Mouse (Mus musculus) Muller cell, postnatal 12 days (primary cell): ENCODE data around the gene Yes1.
"Not testable (repeated sequence)": the region's sequence is repeated elsewhere in the genome, so short reads cannot be mapped to it uniquely, and the experiment has no call there.

ENCODE experiments used
- DNase-seq: peaks from one replicate; pipeline ENCODE4 v3.0.0-alpha.2; 2015; ENCODE audit errors: inconsistent ontology term

The Yes1 gene

DNA sequence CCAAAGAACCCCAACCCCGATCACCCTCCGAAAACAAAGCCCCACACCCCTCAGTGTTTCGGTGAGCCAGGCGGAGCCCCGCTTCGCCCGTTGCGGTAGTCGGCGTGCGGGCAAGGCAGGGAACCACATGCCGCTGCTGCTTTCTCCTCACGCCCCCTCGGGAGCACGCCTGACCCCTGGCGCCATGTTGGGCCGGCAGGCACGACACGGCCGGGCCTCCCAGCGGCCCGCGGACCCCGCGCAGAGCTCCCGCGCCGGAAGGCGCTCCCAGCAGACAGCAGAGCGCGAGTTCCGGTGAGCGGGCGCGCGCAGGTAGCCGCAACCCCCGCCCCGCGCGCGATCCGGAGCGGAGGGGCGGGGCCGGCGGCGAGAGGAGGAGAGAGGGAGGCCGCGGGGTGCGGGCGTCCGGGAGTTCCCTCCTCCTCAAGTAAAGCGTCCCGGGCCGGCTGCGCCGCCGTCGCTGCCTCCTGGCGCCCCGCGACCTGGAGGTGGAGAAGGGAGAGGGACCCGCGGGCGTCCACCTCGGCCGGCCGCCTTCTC is at the start of gene Yes1:
Yes1 (plus strand) TSS at position 371 of the 540 bp plus-strand sequence.
- DNase-seq = peak; percentile 93

DNA sequence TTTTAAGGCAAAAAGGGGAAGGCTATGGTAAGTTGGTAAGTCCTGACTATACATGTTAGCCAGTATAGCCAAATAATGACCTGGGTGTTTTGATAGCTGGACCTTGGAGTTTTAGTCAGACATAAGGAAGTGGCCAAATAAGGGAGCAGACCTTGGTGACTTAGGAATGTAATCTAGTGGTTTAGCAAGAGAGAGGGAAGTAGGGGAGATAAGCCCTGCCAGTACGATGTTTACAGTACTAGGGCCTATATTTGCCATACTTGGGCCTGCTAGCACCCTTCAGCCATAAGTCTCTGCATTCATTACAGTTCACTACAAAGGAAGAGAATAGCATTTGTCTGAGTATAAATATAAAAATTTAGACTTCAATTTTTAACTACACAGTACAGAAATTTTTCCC is 46.3 kb upstream of the Yes1 start:
- DNase-seq = no peak

DNA sequence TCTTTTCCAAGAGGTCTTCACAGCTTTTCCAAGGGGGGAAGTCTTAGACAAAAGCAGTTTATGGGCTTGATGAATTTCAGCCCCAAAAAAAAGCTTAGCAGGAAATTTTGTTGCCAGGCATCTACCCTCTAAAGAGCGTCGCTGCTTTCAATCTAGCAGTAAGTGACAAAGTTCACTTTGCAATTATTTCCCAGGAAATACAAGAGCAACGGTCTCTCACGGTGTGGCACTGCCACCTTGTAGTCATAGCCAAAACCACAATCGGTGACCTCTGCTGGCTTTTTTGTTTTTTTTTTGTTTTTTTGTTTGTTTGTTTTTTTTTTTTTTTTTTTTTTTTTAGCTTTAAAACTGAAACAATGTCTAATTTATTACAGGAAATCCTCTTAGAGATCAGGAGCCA is 39.2 kb upstream of the Yes1 start:
- no peak for DNase-seq

DNA sequence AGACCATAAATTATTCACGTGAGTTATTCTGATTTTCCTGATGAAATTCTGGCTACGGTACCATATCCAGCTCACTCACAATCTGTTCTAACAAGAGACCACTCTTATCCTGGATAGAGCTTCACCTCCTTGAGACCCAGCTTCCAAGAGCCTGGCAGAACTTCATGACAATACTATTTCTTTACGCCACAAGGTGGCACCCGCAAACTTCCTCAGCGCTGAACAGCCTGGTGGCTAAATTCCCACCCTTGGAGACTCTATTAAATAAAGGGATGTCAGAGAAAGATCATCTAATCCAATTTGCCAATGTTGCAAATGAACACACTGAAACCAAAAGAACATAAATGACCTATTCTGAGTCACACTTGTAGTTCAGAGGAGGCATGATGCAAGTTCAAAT is 22.8 kb upstream of the Yes1 start:
- peak; percentile 30 for DNase-seq

DNA sequence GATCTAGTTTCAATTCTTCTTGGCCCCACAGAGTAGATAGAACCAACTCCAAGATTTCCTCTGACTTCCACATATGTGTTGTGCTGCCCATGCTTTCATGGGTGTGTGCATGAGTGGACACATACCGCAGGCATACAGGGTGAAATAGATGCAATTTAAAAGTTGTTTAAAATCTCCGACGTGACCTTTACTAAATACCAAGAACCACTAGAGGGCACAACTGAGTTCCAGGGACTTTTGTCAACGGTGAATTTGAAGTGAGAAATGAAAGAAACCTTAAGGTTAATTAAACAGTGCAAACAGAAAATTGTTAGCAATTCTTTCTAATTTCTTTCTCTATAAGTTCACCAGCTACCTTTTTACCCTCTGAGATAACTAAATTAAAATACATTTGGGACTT is 17.2 kb upstream of the Yes1 start:
- DNase-seq = peak; percentile 24

DNA sequence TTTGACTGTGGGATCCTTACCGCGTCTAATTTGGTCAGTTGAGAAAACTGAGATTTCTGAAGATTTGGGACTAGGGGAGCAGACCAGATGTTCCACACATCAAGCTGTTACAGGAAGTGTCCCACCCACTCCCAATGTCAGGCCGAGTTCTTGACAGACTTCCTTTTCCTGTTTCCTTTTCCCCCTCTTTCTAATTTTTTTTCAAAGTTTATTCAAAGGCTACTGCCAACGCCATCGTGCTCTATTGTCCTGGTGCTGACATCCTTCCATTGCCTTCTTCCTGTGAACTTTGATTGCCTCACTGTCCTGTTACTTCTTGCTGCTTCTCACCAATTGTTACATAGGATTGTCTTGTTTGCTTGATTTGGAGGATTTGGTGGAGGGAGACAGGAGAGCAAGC is 16.6 kb upstream of the Yes1 start:
- no peak for DNase-seq

DNA sequence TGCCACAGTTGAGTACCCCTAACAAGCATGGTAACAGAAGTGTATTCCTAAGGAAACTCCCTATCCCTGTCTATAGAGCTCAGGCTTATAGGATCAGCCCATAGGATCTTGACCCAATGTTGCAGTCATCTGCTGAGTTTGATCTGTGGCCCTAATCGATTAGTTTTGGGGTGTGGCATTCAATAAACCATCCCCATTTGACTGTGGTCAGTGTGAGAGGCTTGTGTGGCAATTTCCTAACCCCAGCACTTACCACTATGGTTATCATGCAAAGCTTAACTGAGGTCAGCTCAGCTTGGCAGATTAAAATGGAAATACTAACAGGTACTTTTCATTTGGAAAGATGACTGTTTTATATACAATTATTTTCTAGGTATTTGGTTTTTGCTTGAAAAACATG is 5.1 kb upstream of the Yes1 start:
- no peak for DNase-seq

DNA sequence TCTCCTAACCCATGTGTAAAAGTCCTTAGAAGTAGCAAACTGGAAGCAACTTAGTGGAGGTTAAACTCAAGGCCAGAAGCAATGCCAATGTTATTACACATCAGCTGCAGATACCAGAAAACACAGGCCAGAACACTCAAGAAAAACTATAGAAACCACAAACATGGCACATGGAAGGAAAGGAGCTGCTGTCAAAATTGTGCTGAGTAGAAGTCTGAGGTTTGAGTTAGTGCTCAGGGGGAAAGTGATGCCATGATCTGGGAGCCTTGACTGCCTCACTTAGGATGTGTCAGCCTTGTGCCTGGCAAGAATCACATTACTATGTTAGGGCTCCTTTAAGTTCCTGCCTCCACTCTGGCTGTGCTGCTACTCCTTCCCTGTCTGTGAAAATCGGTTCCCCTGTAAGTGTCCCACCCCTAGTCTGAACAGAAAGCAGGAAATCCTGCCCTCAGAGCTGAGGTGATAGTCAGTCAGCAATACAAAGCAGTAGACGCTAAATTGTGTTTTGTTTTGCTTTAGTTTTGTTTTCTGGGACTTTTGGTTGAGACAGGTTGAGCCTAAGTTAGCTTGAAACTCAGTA is 3.1 kb upstream of the Yes1 start:
- DNase-seq = no peak

DNA sequence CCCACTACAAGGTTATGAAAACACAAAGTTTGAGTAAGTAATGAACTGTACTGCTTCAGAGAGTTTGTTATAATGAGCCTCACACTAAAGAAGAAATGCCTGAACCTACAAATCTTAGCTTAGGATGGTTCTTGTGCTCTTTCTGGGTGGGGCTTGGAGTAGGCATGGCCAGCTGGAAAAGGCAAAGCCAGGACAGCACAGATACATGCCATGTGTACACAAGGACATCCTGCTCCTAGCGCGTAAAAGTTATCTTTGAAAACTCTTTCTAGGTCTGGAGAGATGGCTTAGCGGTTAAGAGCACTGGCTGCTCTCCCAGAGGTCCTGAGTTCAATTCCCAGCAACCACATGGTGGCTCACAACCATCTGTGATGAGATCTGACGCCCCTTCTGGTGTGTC is 2.5 kb upstream of the Yes1 start:
- no peak for DNase-seq

DNA sequence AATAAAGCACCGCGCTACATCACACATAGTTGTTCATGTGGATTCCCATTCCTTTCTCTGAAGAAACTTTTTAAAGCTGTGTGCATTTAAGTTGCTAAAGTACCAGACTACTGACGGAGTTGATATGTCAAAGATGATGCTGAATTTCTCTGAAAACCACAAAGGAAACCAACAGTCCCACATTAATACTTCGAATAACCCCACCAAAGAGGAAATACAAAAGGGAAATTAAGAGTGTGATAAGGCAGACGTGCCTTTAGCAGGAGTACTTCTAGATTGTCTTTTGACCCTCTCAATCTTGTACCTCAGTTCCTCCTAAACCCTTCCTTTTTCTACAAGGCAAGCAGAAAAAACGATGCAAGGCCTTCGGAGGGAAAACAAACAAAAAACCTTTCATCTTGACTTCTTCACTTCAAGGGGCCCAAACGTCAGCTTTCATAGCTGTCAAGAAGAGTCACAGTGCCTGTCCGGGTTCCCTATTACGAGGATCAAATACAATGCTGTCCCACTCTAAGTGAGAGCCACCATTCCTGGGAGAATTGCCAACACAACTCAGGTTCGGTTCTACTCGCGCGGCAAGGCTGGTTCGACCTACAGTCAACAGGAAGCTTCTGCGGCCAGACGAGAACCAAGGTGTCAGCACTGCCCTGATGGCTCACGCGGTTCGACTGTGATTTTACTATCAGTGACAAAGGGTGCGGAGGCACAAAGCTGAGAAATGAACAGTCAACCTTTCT is 739 bp upstream of the Yes1 start:
- DNase-seq = peak; percentile 3

DNA sequence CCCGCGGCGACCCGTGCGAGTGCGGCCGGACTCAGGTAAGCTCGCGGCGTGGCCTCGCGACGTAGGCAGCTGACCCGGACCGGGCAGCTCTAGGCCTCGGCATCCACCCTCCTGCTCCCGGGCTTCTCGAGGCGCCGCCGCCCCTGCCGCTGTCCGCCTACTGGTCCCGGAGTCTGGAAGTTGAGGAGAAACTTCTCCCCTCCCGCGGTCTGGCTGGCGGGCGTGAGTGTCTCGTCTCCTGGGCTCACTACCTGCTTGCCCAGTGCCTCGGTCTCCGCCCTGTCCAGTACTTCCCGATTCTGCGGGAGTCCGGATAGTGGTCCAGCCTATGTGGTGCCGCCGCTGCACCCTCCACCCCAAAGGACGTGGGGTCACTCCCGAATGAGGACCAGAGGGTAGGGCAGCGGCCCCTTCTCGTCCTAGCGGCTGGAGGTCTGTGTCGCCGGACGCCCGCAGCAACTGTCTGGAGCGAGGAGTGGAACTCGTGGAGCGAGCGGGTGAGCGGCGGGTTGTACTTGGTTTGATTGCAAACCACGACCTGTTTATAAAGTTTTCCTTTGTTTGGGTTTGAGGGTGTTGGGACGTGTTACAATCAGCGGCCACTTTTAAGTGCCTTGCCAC is 480 bp downstream of the Yes1 start:
- DNase-seq = peak; percentile 73

DNA sequence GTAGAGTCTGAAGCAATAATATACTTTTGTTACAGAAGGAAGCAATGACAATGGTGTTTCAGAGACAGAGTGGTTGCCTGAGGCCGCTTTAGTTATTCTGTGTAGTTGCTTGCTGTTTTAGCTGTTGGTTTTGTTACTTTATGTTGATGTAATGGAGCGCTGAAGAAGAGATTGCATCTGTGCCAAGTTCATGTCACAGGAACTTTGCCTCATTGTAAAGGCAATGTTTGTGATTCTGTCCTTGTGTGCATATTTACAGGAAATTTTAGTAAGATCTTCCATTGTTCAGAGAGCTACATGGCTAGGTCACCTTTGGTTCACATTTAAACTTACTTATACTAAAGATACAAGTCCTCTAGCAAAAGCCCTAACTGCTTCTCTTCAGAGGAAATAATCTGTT is 3.3 kb downstream of the Yes1 start:
- DNase-seq = peak; percentile 6

DNA sequence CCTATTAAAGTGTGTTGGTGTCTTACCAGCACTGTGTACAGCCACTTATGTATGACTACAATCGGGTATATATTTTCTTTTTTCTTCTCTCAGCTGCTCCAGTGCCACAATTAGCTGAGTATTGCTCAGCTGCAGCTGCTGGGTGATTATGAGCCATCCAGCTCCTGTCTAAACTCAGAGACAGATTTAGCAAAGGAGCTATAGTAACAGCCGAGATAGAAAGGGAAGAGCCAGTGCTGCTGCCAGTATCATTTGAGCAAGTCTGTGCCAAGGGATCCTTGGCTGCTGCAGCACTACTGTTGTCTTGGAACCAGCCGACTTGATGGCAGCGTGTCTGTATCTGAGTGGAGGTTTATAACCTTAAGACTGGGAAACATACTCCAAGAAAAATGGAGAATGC is 3.7 kb downstream of the Yes1 start:
- peak; percentile 47 for DNase-seq

DNA sequence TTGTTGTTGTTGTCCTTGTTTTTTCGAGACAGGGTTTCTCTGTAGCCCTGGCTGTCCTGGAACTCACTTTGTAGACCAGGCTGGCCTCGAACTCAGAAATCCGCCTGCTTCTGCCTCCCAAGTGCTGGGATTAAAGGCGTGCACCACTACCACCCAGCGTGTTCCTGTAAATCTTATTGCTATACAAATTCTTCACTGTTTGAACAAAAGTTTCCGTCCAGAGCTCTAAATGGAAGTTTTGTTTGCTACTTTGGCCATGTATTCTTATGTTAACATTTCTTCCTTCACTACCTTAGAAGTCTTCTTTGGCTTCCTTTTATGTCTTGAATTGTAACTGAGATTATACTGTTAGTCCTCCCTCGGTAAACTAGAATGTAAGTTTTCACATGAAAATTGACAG is 5.5 kb downstream of the Yes1 start:
- not testable (repeated sequence) for DNase-seq

DNA sequence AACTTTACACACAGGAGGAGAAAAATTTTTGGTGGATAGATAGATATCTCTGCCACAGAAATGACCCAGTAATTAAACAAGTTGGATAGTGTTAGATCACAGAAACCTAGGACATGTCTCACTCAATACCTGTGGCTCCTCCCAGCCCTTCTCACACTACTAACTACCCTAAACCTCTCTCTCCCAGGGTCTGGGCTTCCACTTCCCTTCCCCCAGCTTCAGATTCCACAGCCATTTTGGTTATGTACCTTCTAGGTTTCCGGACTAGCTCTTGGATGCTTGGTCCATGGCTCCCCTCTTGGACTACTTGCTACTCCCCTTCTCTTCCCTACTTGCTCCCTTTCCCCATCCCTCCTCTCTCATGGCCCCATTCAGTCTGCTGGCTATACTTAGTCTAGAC is 6.9 kb downstream of the Yes1 start:
- no peak for DNase-seq

DNA sequence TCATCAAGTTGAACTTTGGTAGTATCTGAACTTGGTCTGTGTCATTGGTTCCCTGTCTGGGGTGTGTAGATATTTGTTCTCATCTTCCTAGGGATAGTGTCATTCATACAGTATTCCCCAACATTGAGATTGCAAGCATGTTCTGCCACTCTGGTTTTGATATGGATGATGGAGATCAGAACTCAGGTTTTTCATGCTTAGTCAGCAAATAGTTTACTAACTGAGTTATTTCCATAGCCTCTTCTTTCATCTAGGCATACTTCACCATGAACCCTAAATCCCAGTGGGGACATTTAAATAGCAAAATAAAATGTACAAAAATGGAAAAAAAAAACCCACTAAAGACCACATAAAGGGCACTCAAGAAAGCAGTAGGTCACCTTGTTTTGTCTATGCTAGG is 12.7 kb downstream of the Yes1 start:
- no peak for DNase-seq

DNA sequence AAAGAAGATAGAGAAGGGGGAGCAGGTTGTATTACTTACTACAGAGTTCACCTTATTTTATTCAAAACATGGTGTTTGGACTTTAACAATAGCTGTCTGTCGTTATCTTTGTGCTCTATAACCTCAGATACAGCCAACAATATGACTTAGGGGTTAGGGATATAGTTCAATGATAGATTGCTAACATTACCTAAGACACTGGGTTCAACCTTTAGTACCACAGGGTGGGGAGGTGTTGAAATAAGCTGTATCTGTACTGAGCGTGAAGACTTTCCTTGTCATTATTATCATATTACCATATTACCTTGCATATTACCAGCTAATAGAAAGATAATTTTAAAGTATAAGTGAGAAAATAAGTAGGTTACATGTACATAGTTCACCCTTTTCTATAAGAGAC is 13.8 kb downstream of the Yes1 start:
- DNase-seq = no peak

DNA sequence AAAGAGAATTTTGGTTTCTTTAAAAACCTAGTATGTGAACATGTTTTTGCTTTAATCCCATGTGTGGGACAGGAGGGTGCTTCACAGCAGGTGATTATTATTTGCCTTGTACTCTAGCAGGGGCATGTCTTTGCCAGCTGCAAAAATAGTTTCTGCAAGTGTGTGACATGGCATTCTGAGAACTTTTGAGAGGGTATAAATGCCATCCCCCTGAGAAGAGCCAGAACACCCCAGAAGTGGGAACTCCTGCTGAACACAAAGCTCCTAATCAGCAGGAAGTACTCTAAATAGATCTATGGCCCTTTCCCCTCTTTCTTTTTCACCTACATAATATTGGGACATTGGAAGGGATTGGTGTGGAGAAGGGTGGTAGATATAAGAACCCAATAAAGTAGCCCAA is 22.2 kb downstream of the Yes1 start:
- DNase-seq = no peak

DNA sequence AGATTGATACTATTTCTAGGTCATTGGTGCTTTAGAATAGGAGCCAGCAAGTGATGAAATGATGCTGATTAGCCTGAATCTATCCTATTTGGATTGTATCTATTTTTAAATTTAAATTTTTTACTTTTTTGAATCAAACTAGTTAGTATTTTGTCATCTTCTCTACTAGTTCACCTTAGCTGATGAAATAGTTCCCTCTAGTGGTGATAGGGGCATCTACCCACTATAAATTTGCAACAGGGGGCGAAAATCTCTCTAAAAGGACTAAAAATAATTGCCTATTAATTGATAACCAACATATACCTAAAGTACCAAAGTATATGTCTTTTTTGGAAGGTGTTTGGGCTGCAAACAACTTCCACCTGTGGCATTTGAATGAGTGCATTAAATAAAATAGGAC is 46.4 kb downstream of the Yes1 start:
- DNase-seq = peak; percentile 4

DNA sequence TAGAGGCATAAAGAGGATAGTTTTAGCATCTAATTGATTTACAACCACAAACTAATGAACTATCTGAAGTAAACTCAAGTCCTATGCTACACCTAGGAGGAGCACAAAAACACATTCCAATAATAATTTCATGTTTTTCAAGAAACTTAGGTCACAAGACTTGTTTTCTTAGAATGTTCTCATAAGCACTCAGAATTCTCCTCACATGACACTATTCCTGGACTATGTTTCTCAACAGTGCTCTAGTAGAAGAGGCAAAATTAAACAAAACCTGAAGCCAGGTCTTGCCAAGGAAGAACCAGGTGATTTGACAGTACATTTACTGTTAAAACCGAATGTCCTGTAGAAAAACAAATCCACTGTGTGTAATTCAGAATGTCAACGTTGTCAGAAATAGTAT is 71.5 kb downstream of the Yes1 start:
- DNase-seq = no peak

DNA sequence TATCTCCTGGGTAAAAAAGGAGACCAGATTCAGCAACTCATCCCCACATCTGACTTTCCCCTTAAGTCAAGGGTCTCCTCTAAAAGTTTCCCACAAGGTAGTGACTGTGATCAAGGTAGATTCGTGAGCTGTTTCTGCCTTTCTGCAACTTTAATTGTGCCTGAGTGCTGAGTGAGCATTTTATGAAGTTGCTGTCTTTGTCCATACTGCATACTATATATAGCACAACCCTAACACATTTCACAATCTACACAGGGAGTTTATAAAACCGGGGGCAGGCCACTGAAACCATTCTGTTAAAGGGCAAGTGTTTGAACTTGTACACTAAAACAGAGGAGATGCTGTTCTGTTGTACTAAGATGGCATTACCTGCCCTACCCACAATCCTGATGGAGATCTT is 82.4 kb downstream of the Yes1 start:
- DNase-seq = no peak

DNA sequence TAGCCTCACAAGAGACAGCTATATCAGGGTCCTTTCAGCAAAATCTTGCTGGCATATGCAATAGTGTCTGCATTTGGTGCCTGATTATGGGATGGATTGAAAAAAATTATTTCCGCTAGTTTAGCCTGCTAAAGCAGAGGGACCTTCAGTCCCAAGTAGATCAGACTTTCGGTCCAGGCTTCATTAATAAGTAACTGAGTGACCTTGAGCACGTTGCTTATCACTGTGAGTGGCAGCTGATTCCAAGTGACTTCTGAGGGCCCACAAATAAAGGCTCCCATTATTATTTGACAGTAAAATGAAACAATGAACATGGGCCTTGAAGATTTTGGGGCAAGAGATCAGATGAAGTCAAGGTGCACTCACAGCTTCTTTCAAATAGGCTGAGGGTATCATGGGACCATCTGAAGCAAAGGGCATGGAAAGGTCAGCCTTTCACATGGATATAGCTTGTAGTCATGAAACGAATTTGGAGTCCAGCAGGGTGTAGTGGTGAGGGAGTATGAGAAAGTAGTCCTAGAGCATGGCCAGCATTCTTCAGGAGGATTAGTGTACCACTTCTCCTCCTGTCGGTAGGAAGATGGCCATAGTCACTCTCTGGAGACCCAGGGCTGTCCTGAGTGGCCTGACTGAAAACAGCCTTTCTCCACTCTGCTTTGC is 86.4 kb downstream of the Yes1 start:
- DNase-seq = no peak
